Mouse (Mus musculus) neural tube, embryonic 13.5 days (tissue): ENCODE data around the gene Myo10. TPM values are rescaled to one million over a fixed set of nuclear protein-coding genes. Genes with fewer than 3 reads are reported as not detected.
A peak's percentile ranks its signal among the peaks of the same experiment; 100 is the strongest.

ENCODE experiments used
- ATAC-seq: fragments of 200-750 bp; cut with Nextera tagmentation; 2 replicates; pipeline ENCODE4 v1.8.0; 2017; ENCODE audit warnings: low read depth, mild to moderate bottlenecking, moderate TSS enrichment, moderate library complexity
- H3K27ac ChIP-seq: fragments of 300-500 bp; sonication (generic); replicated peaks from 2 replicates; pipeline ENCODE4 v1.5.1; 2015; ENCODE audit warnings: moderate library complexity, mild to moderate bottlenecking, inconsistent platforms
- H3K27me3 ChIP-seq: fragments of 300-500 bp; sonication (generic); 2 replicates; pipeline ENCODE4 v1.6.1; 2015; ENCODE audit warnings: mild to moderate bottlenecking, inconsistent platforms
- H3K36me3 ChIP-seq: fragments of 300-500 bp; sonication (generic); 2 replicates; pipeline ENCODE4 v1.6.1; 2015; ENCODE audit warnings: mild to moderate bottlenecking, inconsistent platforms
- H3K4me1 ChIP-seq: fragments of 300-500 bp; sonication (generic); replicated peaks from 2 replicates; pipeline ENCODE4 v1.6.1; 2015; ENCODE audit warnings: inconsistent platforms
- H3K4me2 ChIP-seq: fragments of 300-500 bp; sonication (generic); 2 replicates; pipeline ENCODE4 v1.6.1; 2015; ENCODE audit warnings: inconsistent platforms, mild to moderate bottlenecking, moderate library complexity
- H3K4me3 ChIP-seq: fragments of 300-500 bp; sonication (generic); 2 replicates; pipeline ENCODE4 v1.5.1; 2015; ENCODE audit warnings: mild to moderate bottlenecking, inconsistent platforms
- H3K9ac ChIP-seq: fragments of 300-500 bp; sonication (generic); 2 replicates; pipeline ENCODE4 v1.6.1; 2015; ENCODE audit warnings: moderate library complexity, mild to moderate bottlenecking, inconsistent platforms
- H3K9me3 ChIP-seq: fragments of 300-500 bp; sonication (generic); 2 replicates; pipeline ENCODE4 v1.6.1; 2016; ENCODE audit warnings: inconsistent platforms
- WGBS: fragments of 180-500 bp; shearing (Covaris S2); methylation state at CpG from one replicate; pipeline ENCODE4 v1.1.7; 2015; 5-methylcytosine and 5-hydroxymethylcytosine counted together
- polyA plus RNA-seq: library from polyadenylated mRNA; unstranded; fragments of >200 nt; fragmentation: Nextera tagmentation; extraction: Ambion mirVana; gene quantifications from 2 replicates; pipeline ENCODE4 v1.2.1, GENCODE M21; 2015

Myo10 gene
- polyA plus RNA-seq, 1 experiment from 2014 or later = 23.7 TPM

- H3K4me3 ChIP-seq = no peak overlapping the region
- H3K4me1 ChIP-seq = peaks cover 86% of the 10 kb centered on the region
- H3K4me2 ChIP-seq = peak overlapping the region; percentile 41
- no peaks in the 10 kb centered on the region for H3K9me3 ChIP-seq
- H3K27me3 ChIP-seq = no peaks in the 10 kb centered on the region
- ATAC-seq = peak; percentile 77
- peak overlapping the region; percentile 49; the same call in 1 of the 2 replicates for H3K9ac ChIP-seq
- H3K27ac ChIP-seq = peak overlapping the region; percentile 89
- no peaks in the 10 kb centered on the region for H3K36me3 ChIP-seq
- 3% methylated on average over 8 of the region's 8 CpGs for WGBS
These were observed 139.5 kb downstream of the Myo10 start for GRCm38 (mm10) chr15:25761800-25762211.

- no peak overlapping the region for H3K4me3 ChIP-seq
- 9% methylated on average over 8 of the region's 8 CpGs for WGBS
- no peaks in the 10 kb centered on the region for H3K27me3 ChIP-seq
- H3K36me3 ChIP-seq = no peaks in the 10 kb centered on the region
- 0 out of 2 replicates have a peak overlapping the region, but pooled peaks have one; percentile 49 for H3K9ac ChIP-seq
- peak overlapping the region; percentile 41 for H3K4me2 ChIP-seq
- peak overlapping the region; percentile 89 for H3K27ac ChIP-seq
- peaks cover 91% of the 10 kb centered on the region for H3K4me1 ChIP-seq
- ATAC-seq = peak; percentile 71
- H3K9me3 ChIP-seq = no peaks in the 10 kb centered on the region
These were observed 140.0 kb downstream of the Myo10 start for GRCm38 (mm10) chr15:25762306-25762705.

- no peaks in the 10 kb centered on the region for H3K36me3 ChIP-seq
- peaks cover 96% of the 10 kb centered on the region for H3K4me1 ChIP-seq
- no peaks in the 10 kb centered on the region for H3K9me3 ChIP-seq
- H3K4me2 ChIP-seq = peak overlapping the region; percentile 41
- H3K27me3 ChIP-seq = no peaks in the 10 kb centered on the region
- 28% methylated on average over 7 of the region's 7 CpGs for WGBS
- H3K27ac ChIP-seq = peak overlapping the region; percentile 89
- no peak overlapping the region for H3K4me3 ChIP-seq
- no peak overlapping the region for H3K9ac ChIP-seq
- ATAC-seq = no peak
These were observed 140.8 kb downstream of the Myo10 start for GRCm38 (mm10) chr15:25763106-25763505.

DNA sequence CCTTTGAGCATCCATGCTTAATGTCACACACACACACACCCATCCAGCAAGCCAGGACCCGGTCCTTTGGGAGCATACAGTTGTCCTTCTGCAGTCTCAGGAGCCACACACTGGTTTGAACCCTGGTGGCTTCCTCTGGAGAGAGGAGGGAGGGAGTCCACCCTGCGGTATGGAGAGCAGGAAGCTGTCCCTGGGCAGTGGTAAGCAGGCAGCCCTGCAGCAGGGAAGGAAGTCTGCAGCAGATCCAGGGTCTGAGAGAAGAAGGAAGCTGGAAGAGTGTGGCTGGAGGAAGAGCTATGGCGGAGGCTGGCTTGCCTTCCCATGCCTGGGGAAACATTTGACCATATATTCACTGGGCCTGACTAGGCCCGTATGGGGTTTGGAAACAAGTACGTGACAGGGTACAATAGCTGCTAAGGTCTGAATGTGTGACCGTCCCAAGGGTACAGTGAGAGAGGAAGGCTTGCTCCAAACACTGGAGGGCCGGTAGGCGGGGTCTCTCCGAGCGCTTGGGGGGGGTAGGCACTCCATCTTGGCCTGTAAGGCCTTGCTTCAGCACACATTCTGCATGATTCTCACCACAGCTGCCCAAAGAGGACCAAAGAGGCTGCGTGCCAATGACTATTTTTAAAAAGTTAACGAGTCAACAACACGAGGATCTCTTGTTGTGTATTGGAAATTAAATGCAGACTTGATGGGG, 142.5 kb downstream of the Myo10 start:
- Histone ChIP-seq H3K27ac (peak overlapping the region; percentile 46), H3K9me3 (no peaks in the 10 kb centered on the region), H3K36me3 (no peaks in the 10 kb centered on the region), H3K4me2 (peak overlapping the region; percentile 18; the same call in 1 of the 2 replicates), H3K9ac (0 out of 2 replicates have a peak overlapping the region, but pooled peaks have one; percentile 27), H3K4me3 (no peak overlapping the region), H3K27me3 (no peaks in the 10 kb centered on the region), H3K4me1 (peaks cover 96% of the 10 kb centered on the region)
- no peak for ATAC-seq
- 55% methylated on average over 13 of the region's 13 CpGs for WGBS

GRCm38 (mm10) chr15:25767777-25768176, 145.5 kb downstream of the Myo10 start:
- no peak overlapping the region for H3K4me2 ChIP-seq
- no peak overlapping the region for H3K9ac ChIP-seq
- H3K4me1 ChIP-seq = peaks cover 75% of the 10 kb centered on the region
- H3K9me3 ChIP-seq = no peaks in the 10 kb centered on the region
- no peak overlapping the region for H3K4me3 ChIP-seq
- no peaks in the 10 kb centered on the region for H3K27me3 ChIP-seq
- 61% methylated on average over 6 of the region's 6 CpGs for WGBS
- no peak for ATAC-seq
- no peaks in the 10 kb centered on the region for H3K36me3 ChIP-seq
- peak overlapping the region; percentile 49; the same call in 1 of the 2 replicates for H3K27ac ChIP-seq

GRCm38 (mm10) chr15:25769524-25770255, 147.4 kb downstream of the Myo10 start:
- WGBS = 50% methylated on average over 9 of the region's 9 CpGs
- H3K9ac ChIP-seq = no peak overlapping the region
- H3K36me3 ChIP-seq = no peaks in the 10 kb centered on the region
- ATAC-seq = no peak
- no peaks in the 10 kb centered on the region for H3K27me3 ChIP-seq
- H3K27ac ChIP-seq = no peak overlapping the region
- no peak overlapping the region for H3K4me3 ChIP-seq
- peaks cover 73% of the 10 kb centered on the region for H3K4me1 ChIP-seq
- H3K9me3 ChIP-seq = no peaks in the 10 kb centered on the region
- no peak overlapping the region for H3K4me2 ChIP-seq

DNA sequence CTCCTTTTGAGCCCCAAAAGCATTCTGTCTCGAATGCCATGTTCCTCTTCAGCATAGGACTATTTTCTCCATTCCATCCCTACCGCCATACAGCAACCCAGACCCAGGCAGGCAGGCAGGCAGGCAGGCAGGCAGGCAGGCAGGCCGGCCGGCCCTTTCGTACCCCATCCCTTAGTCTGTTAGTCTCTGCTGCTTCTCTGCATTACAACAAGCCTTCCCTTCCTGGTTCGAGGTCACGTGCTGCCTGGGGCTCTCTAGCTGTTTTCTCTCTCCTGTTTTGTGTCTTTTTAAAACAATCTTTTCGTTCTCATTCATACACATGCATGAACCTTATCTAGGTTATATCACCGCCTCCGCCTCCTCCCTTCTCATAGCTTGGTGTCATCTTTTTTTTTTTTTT, 149.5 kb downstream of the Myo10 start:
- Histone ChIP-seq H3K4me1 (peaks cover 74% of the 10 kb centered on the region), H3K27me3 (no peaks in the 10 kb centered on the region), H3K9ac (no peak overlapping the region), H3K27ac (no peak overlapping the region), H3K9me3 (no peaks in the 10 kb centered on the region), H3K4me3 (no peak overlapping the region), H3K4me2 (no peak overlapping the region), H3K36me3 (no peaks in the 10 kb centered on the region)
- WGBS = 87% methylated on average over 10 of the region's 10 CpGs
- no peak for ATAC-seq

DNA sequence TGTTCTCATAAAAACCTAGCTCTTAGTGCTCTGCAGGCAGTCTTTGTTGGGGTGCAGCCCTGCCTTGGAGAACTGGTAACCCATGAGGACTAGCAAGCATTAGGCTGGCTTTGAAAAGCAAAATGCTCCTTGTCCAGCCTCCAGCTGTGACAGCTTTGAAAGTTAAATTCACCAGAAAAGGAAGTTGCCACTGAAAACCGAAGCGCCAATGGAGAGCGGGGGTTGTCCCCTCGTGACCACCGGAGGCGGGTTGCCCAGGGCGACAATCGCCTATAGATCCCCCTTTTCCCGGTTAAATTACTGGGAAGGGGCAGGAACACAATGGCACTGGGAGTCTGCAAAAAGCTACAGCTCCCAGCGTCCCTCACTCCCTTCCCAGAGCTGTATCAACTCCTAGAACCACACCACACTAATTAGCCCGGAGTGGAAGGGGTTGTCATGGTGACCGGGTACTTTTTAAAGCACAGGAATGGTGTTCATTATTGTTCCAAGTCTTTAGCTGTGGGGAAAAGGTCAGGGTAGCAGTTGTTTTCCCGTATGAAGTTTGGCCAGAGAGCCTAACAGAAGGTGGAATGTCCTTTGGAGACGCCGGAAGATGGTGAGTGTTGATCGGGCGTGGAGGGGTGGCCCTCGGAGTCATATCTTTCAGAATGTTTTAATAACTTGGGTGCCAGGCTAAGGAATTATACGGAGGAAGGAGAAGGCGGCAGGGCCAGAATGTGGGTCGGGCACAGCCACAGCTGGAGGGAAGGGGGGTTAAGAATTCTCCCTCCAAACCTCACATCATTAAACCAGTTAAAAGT, 151.6 kb downstream of the Myo10 start:
- Histone ChIP-seq H3K4me1 (peaks cover 56% of the 10 kb centered on the region), H3K9ac (peak overlapping the region; percentile 53), H3K4me2 (peak overlapping the region; percentile 57), H3K27me3 (no peaks in the 10 kb centered on the region), H3K36me3 (no peaks in the 10 kb centered on the region), H3K9me3 (no peaks in the 10 kb centered on the region), H3K4me3 (peak overlapping the region; percentile 34), H3K27ac (peak overlapping the region; percentile 81)
- WGBS = 1% methylated on average over 21 of the region's 21 CpGs
- peak; percentile 84 for ATAC-seq

- Histone ChIP-seq H3K4me2 (no peak overlapping the region), H3K4me3 (no peak overlapping the region), H3K4me1 (peaks cover 37% of the 10 kb centered on the region), H3K9me3 (no peaks in the 10 kb centered on the region), H3K27ac (no peak overlapping the region), H3K36me3 (peaks cover 34% of the 10 kb centered on the region), H3K9ac (no peak overlapping the region), H3K27me3 (no peaks in the 10 kb centered on the region)
- ATAC-seq = no peak
- WGBS = 74% methylated on average over 8 of the region's 8 CpGs
These were observed 156.6 kb downstream of the Myo10 start for GRCm38 (mm10) chr15:25778937-25779336.

- 71% methylated on average over 23 of the region's 23 CpGs for WGBS
- no peaks in the 10 kb centered on the region for H3K9me3 ChIP-seq
- no peak overlapping the region for H3K4me2 ChIP-seq
- no peaks in the 10 kb centered on the region for H3K27me3 ChIP-seq
- H3K27ac ChIP-seq = peak overlapping the region; percentile 1; the same call in 1 of the 2 replicates
- ATAC-seq = no peak
- H3K9ac ChIP-seq = 0 out of 2 replicates have a peak overlapping the region, but pooled peaks have one; percentile 3
- peaks cover 36% of the 10 kb centered on the region for H3K36me3 ChIP-seq
- H3K4me1 ChIP-seq = peaks cover 30% of the 10 kb centered on the region
- H3K4me3 ChIP-seq = no peak overlapping the region
These were observed 157.3 kb downstream of the Myo10 start for GRCm38 (mm10) chr15:25779522-25780191.

DNA sequence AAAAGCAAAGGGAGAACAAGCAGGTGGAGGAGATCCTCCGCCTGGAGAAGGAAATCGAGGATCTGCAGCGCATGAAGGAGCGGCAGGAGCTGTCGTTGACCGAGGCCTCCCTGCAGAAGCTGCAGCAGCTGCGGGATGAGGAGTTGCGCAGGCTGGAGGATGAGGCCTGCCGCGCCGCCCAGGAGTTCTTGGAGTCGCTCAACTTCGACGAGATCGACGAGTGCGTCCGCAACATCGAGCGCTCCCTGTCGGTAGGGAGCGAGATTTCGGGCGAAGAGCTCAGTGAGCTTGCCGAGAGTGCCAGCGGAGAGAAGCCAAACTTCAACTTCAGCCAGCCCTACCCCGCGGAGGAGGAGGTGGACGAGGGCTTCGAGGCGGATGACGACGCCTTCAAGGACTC, 158.7 kb downstream of the Myo10 start:
- Histone ChIP-seq H3K4me3 (no peak overlapping the region), H3K27me3 (no peaks in the 10 kb centered on the region), H3K4me2 (no peak overlapping the region), H3K9ac (no peak overlapping the region), H3K4me1 (peaks cover 18% of the 10 kb centered on the region), H3K9me3 (no peaks in the 10 kb centered on the region), H3K27ac (no peak overlapping the region), H3K36me3 (peaks cover 42% of the 10 kb centered on the region)
- WGBS = 87% methylated on average over 33 of the region's 33 CpGs
- no peak for ATAC-seq
